Mouse (Mus musculus) brain, embryonic 14.5 days (tissue): ENCODE results near the gene Abca14.

ENCODE experiments used
- CTCF ChIP-seq: fragments of 200-500 bp; IDR thresholded peaks from 2 replicates; pipeline ENCODE4 v1.5.1; 2012; ENCODE audit warnings: inconsistent platforms, mild to moderate bottlenecking, moderate library complexity, borderline replicate concordance; ENCODE audit not compliant: insufficient read depth, insufficient read length; ENCODE audit errors: extremely low read depth
- POLR2A ChIP-seq: fragments of 200-500 bp; IDR thresholded peaks from 2 replicates; pipeline ENCODE4 v1.6.1; 2012; ENCODE audit warnings: mild to moderate bottlenecking, inconsistent platforms, borderline replicate concordance; ENCODE audit not compliant: poor library complexity, insufficient read depth, insufficient read length, severe bottlenecking; ENCODE audit errors: extremely low read depth

DNA sequence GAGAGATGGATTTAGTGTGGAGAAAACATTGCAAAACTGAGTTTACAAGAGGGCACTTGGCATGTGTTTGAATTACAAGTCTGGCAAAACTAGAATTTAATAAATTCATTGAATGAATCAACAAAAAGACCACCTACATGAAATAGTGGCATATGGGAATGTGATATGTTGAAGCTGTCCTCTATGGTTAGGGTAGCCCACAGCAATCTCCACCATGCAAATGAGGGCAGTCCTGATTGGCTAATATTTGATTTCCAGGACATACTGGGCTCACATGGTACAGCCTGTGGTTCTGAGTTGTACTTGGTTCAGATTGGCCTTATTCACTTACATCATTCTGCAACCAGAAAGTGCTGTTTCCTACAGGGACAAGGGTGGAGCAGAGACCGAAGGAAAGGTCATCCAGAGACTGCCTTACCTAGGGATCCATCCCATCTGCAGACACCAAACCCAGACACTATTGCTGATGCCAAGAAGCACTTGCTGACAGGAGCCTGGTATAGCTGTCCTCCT lies 31.5 kb upstream of the Abca14 start:
- no peak for TF ChIP-seq CTCF
- no peak for TF ChIP-seq POLR2A
